Mouse (Mus musculus): Measurements from ENCODE around the gene Klhl29.
A peak's percentile ranks its signal among the peaks of the same experiment; 100 is the strongest.

The Klhl29 gene

GRCm38 (mm10) chr12:5111343-5111742, 264.1 kb downstream of the Klhl29 start:
- peak; percentile 35 for DNase-seq

GRCm38 (mm10) chr12:5108613-5109012, 266.9 kb downstream of the Klhl29 start:
- DNase-seq: no peak

- DNase-seq: no peak
Measured at GRCm38 (mm10) chr12:5107795-5108194, 267.7 kb downstream of the Klhl29 start.

GRCm38 (mm10) chr12:5104422-5105052, 270.9 kb downstream of the Klhl29 start:
- DNase-seq: no peak

- DNase-seq: no peak
Measured at GRCm38 (mm10) chr12:5101411-5102024, 274.0 kb downstream of the Klhl29 start.

- no peak for DNase-seq
Measured at GRCm38 (mm10) chr12:5099572-5099971, 275.9 kb downstream of the Klhl29 start.

GRCm38 (mm10) chr12:5088639-5089038, 286.8 kb downstream of the Klhl29 start:
- no peak for DNase-seq

GRCm38 (mm10) chr12:5087787-5088519, 287.5 kb downstream of the Klhl29 start:
- DNase-seq: no peak

- DNase-seq: no peak
Measured at GRCm38 (mm10) chr12:5084714-5085113, 290.8 kb downstream of the Klhl29 start.

GRCm38 (mm10) chr12:5081480-5081879, 294.0 kb downstream of the Klhl29 start:
- DNase-seq: no peak

GRCm38 (mm10) chr12:5073191-5073590, 302.3 kb downstream of the Klhl29 start:
- no peak for DNase-seq

- no peak for DNase-seq
Measured at GRCm38 (mm10) chr12:5070131-5070530, 305.4 kb downstream of the Klhl29 start.

GRCm38 (mm10) chr12:5067590-5067989, 307.9 kb downstream of the Klhl29 start:
- DNase-seq: no peak

GRCm38 (mm10) chr12:5048104-5048503, 327.4 kb downstream of the Klhl29 start:
- DNase-seq: no peak

- DNase-seq: no peak
Measured at GRCm38 (mm10) chr12:5044141-5044540, 331.3 kb downstream of the Klhl29 start.

- DNase-seq: no peak
Measured at GRCm38 (mm10) chr12:5038008-5038407, 337.5 kb downstream of the Klhl29 start.

GRCm38 (mm10) chr12:5029035-5029434, 346.4 kb downstream of the Klhl29 start:
- DNase-seq: no peak
